Mouse (Mus musculus) G1E (cell line): ENCODE measurements at regions not wholly inside any gene's neighbourhood (a gene's known extent, or its start where the extent isn't known, plus 50 kb on each side); places are given as distances from the start of the nearest gene placed in this dataset.

ENCODE experiments used
- CTCF ChIP-seq: IDR thresholded peaks from 2 replicates; pipeline ENCODE4 v1.5.1; 2012; ENCODE audit warnings: low read depth, low read length, inconsistent platforms, mixed read lengths
- GATA1 ChIP-seq: IDR thresholded peaks from 2 replicates; pipeline ENCODE4 v1.6.1; 2012; ENCODE audit warnings: borderline replicate concordance, low read length, inconsistent platforms, mixed read lengths
- GATA2 ChIP-seq: IDR thresholded peaks from 2 replicates; pipeline ENCODE4 v1.6.1; 2012; ENCODE audit warnings: low read depth, low read length, inconsistent platforms, borderline replicate concordance
- POLR2AphosphoS5 ChIP-seq: IDR thresholded peaks from 2 replicates; pipeline ENCODE4 v1.6.1; 2012; ENCODE audit warnings: low read depth, low read length, inconsistent platforms; ENCODE audit not compliant: insufficient replicate concordance
- TAL1 ChIP-seq: conservative IDR thresholded peaks from 2 replicates; pipeline ENCODE4 v1.6.1; 2012; ENCODE audit warnings: low read depth, low read length, inconsistent platforms, mixed read lengths

GRCm38 (mm10) chr16:25618898-25619297 is 64.7 kb upstream of the Trp63 start:
- TF ChIP-seq CTCF = no peak
- no peak for TF ChIP-seq GATA1
- no peak for TF ChIP-seq POLR2AphosphoS5
- no peak for TF ChIP-seq TAL1
- TF ChIP-seq GATA2 = no peak
